Mouse (Mus musculus) lung, adult 2 months (tissue): ENCODE results near the gene Fibp. TPM values are rescaled to one million over a fixed set of nuclear protein-coding genes. Genes with fewer than 3 reads are reported as not detected.

Experiments used
- DNase-seq: peaks from one replicate; pipeline ENCODE4 v3.0.0; 2022
- H3K4me1 ChIP-seq: fragments of 200-500 bp; 2 replicates; pipeline ENCODE4 v1.6.1; 2011; ENCODE audit warnings: low read length; ENCODE audit not compliant: control insufficient read depth, insufficient read depth
- H3K4me3 ChIP-seq: fragments of 200-500 bp; replicated peaks from 2 replicates; pipeline ENCODE3; 2011; ENCODE audit warnings: low read depth, mild to moderate bottlenecking, control low read depth, low read length; ENCODE audit errors: extremely low read depth
- CTCF ChIP-seq: fragments of 200-500 bp; IDR thresholded peaks from 2 replicates; pipeline ENCODE4 v1.5.1; 2011; ENCODE audit warnings: mild to moderate bottlenecking, low read length, control low read depth; ENCODE audit not compliant: insufficient read depth
- POLR2A ChIP-seq: fragments of 200-500 bp; IDR thresholded peaks from 2 replicates; pipeline ENCODE4 v1.6.1; 2011; ENCODE audit warnings: low read depth, mild to moderate bottlenecking, control low read depth, low read length, borderline replicate concordance; ENCODE audit errors: extremely low read depth
- WGBS: fragments of 180-500 bp; shearing (Covaris S2); methylation state at CpG from one replicate; pipeline ENCODE4 v1.1.7; 2018; 5-methylcytosine and 5-hydroxymethylcytosine counted together
- polyA plus RNA-seq: library from polyadenylated mRNA; depleted of rRNA; stranded (reverse); fragments of >200 nt; gene quantifications from 2 replicates; pipeline ENCODE4 v1.2.3, GENCODE M21; 2012

Fibp gene
- polyA plus RNA-seq, 1 experiment, result 144 TPM

DNA sequence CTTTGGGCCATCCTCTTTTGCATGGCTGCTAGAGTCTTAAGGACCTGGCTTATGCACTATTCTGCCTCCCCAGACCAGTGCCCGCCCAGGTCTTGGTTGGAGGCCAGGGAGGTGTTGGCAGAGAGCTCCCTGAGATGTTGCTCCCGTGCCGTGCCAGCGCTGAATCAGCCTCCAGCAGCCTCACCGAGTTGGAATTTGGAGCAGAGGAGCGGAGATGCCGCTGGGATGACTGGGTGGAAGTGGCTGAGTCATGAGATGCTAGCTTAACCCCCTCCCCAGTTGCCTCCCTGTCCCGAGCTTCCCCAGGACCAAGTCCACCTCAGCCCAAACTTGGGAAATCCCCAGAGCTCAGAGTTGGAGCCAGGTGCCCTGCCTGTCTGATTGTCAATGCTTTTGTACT, 30.6 kb upstream of the Fibp start:
- TF ChIP-seq POLR2A (no peak), CTCF (no peak)
- Histone ChIP-seq H3K4me1 (peaks cover 27% of the 10 kb centered on the region), H3K4me3 (no peak overlapping the region)
- DNase-seq, result no peak
- WGBS, result 32% methylated on average over 8 of the region's 8 CpGs

- Histone ChIP-seq H3K4me3 (no peak overlapping the region), H3K4me1 (peaks cover 27% of the 10 kb centered on the region)
- no peak for TF ChIP-seq CTCF
- no peak for TF ChIP-seq POLR2A
- no peak for DNase-seq
- WGBS, result 59% methylated on average over 1 of the region's 1 CpGs
These were observed 30.0 kb upstream of the Fibp start for GRCm38 (mm10) chr19:5430408-5430807.

DNA sequence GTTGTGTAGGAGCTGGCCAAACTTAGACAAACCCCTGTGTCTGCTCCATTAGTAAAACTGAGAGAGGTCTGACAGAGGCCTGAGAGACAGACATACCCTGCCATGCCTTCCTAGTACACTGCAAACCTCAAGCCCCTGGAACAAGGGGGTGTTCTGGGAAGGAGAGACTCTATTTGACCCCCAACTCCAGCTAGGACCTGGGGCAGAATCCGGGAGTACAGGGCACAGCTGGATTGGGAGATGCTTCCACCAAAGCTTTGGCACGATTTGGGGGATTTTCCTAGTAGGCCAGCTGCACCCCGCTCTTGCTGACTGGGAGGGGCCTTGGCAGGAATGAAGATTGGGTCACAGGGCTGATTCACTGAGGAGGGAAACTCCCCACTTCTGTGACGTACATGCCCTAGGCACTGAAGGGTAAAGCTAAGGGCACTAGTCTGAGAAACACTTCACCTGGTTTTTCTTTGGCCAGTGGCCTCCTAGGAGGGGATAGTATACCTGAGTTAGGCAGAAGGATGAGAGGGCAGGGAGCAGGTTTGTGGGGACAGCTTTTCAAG, 28.4 kb upstream of the Fibp start:
- no peak for TF ChIP-seq CTCF
- no peak for TF ChIP-seq POLR2A
- no peak for DNase-seq
- H3K4me1 ChIP-seq, result peaks cover 17% of the 10 kb centered on the region
- WGBS, result 49% methylated on average over 4 of the region's 4 CpGs
- H3K4me3 ChIP-seq, result no peak overlapping the region

GRCm38 (mm10) chr19:5432992-5433852, 27.2 kb upstream of the Fibp start:
- Histone ChIP-seq H3K4me1 (peaks cover 17% of the 10 kb centered on the region), H3K4me3 (peak overlapping the region; percentile 45)
- 1% methylated on average over 16 of the region's 16 CpGs for WGBS
- DNase-seq, result peak; percentile 36
- TF ChIP-seq POLR2A (no peak; the same call in 1 of the 2 replicates), CTCF (peak; percentile 43)

- TF ChIP-seq POLR2A (no peak), CTCF (no peak)
- Histone ChIP-seq H3K4me1 (peaks cover 17% of the 10 kb centered on the region), H3K4me3 (no peak overlapping the region)
- WGBS, result 47% methylated on average over 7 of the region's 7 CpGs
- no peak for DNase-seq
These were observed 26.5 kb upstream of the Fibp start for GRCm38 (mm10) chr19:5433951-5434350.

DNA sequence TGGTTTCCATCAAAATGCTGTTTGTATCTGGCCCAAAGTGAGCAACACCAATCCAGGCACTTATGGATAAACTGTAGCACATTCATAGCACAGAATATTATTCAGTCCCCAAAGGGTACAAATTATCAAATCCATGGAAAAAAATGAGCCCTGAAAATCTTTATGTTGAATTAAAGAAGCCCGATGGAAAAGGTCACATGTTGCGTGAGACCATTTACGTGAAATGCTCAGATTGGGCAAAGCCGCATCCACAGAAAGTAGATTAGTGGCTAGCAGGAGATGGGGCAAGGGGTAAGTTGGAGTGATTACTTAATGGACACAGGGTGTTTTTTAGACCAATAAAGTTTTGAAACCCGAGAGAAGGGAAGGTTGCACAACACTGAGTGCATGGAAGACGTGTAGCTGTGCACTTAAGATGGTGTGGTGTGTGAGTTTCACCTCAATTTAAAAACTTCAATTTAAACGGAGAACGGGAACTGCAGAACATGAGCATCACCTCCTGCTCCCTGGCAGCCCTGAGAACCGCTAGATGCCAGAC, 16.0 kb upstream of the Fibp start:
- no peak for TF ChIP-seq POLR2A
- no peak for TF ChIP-seq CTCF
- 53% methylated on average over 9 of the region's 9 CpGs for WGBS
- no peak for DNase-seq
- no peak overlapping the region for H3K4me3 ChIP-seq
- peaks cover 8% of the 10 kb centered on the region for H3K4me1 ChIP-seq

- TF ChIP-seq CTCF, result no peak
- no peak for TF ChIP-seq POLR2A
- DNase-seq, result peak; percentile 1
- H3K4me1 ChIP-seq, result peaks cover 8% of the 10 kb centered on the region
- H3K4me3 ChIP-seq, result no peak overlapping the region
- WGBS, result 50% methylated on average over 7 of the region's 7 CpGs
These were observed 15.5 kb upstream of the Fibp start for GRCm38 (mm10) chr19:5444954-5445353.

DNA sequence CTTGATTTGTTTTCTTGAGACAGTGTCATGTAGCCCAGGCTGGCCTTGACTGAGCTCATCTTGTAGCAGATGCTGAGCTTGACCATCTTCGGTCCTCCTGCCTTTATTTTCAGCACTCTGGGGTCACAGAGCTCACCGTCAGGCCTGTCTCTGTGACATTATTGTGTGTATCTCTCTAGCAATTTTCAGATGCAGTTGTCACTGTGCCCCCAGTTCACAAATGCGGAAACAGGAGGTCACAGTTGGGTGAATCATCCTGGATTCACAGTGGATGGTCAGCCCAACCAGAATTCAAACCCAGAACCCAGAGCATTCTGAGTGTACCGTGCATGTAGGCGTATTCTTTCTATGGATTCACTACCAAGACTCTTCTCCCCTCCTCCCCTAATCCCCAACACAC, 14.7 kb upstream of the Fibp start:
- 93% methylated on average over 5 of the region's 5 CpGs for WGBS
- Histone ChIP-seq H3K4me1 (peaks cover 8% of the 10 kb centered on the region), H3K4me3 (no peak overlapping the region)
- DNase-seq, result no peak
- no peak for TF ChIP-seq CTCF
- TF ChIP-seq POLR2A, result no peak

GRCm38 (mm10) chr19:5447515-5448353, 12.7 kb upstream of the Fibp start, which contains the start of gene Fosl1:
Gene Fosl1 (plus strand): TSS chr19:5447547.
- no peak for TF ChIP-seq CTCF
- TF ChIP-seq POLR2A, result no peak

More at GRCm38 (mm10) chr19:5447515-5448353, 12.7 kb upstream of the Fibp start, which contains the start of gene Fosl1:
- DNase-seq, result peak; percentile 80
- peak within 1 kb of the TSS; percentile 63 for H3K4me3 ChIP-seq
- peaks cover 8% of the 10 kb centered on the region for H3K4me1 ChIP-seq
- 1% methylated on average over 70 of the region's 70 CpGs for WGBS
